Mouse (Mus musculus) layer of hippocampus, adult 9-10 months (tissue): ENCODE data around the gene Tll1.
"Not testable (repeated sequence)": the region's sequence is repeated elsewhere in the genome, so short reads cannot be mapped to it uniquely, and the experiment has no call there.

ENCODE experiments used
- DNase-seq: peaks from one replicate; pipeline ENCODE4 v3.0.0; 2022; ENCODE audit warnings: low spot score

The Tll1 gene

GRCm38 (mm10) chr8:64057571-64057970 is 148.5 kb downstream of the Tll1 start:
- DNase-seq = no peak

- no peak for DNase-seq
These were observed 157.5 kb downstream of the Tll1 start for GRCm38 (mm10) chr8:64048556-64048955.

DNA sequence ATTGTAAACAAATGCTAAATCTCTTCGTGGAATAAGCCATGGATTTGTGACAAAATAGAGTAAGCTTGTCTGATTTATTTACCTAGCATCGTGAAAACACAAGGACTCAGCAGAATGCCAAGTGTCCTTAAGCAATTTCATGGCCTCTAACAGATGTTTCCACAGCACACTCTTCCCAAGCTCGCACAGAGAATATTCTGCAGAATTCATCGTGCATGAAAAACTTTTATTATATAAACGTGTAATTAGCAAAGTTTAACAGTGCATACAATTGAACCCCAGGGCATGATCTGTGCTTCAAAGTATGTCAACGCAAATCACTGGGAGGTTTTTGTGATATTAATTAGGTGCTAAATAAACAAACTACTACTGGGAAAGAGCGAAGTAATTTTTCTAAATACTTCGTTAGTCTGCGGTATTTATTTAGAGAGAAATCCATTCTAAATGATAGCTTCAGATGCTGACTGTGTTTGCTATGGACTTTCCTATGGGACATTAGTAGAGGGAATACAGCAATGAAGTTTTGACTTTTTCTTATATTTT is 158.0 kb downstream of the Tll1 start:
- no peak for DNase-seq

GRCm38 (mm10) chr8:64041303-64041884 is 164.7 kb downstream of the Tll1 start:
- no peak for DNase-seq

DNA sequence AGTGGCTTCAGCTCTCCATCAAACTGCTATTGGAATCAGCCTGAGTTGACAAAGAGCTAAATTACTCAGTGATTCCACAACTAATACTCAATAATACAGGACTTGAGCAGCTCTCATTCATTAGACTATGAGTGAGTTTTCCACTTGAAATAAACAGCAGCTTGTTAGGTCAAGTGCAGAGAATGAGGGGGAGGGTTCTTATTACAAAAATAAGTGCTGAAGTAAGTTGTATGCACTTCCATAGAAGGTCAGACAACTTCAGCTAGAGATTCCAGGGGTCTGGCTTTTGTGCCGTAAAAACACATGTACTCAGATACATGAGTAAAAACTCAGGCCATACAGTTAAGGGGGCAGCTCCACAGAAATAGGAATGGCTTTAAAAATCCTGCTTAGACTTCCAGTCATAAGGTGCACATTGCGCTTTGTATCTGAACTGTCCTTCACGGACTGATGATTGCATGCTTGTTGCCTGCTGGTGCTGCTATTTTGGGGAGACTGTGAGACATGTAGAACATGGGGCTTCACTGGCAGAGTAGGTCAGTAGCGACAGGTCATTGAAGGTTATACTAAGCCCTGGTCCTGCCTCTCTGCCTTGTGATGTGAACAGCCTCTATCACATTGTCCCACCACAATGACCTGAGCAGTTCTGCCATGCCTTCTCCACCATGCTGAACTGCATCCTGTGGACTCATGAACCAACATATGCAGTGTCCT is 175.2 kb downstream of the Tll1 start:
- no peak for DNase-seq

DNA sequence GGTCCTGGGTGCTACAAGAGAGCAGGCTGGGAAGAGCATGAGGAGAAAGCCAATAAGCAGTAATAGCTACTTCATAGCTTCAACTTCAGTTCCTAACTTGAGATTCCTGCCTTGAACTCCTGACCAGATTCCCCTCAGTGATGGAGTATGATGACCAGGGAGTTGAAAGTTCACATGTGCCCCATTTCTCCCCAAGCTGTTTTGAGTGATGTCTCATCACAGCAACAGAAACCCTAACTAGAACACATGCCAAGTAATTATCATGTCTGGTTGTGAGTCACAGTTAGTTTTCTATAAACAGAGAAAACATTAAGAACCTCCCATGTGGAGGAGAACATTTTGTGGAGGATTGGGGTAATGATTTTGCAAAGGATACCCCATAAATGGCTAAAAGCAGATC is 176.0 kb downstream of the Tll1 start:
- no peak for DNase-seq

DNA sequence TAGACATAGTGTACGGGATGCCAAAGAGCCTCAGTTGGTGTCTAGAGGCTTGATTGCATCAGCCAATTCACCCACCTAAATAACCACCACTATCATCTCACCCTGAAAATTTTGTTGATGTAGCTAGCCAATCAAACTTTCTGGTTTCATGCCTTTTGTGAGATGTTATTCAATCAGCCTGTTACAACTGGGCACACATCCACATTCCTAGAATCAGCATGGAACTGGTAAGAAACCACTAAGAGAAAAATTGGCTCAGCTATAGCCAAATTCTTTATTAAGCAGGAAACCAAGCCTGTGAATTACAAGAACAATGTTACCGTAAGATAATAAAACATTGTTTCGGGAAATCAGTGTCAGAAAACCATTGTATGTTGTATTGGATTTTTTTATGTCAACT is 176.5 kb downstream of the Tll1 start:
- no peak for DNase-seq

GRCm38 (mm10) chr8:64024359-64024758 is 181.7 kb downstream of the Tll1 start:
- DNase-seq = no peak

DNA sequence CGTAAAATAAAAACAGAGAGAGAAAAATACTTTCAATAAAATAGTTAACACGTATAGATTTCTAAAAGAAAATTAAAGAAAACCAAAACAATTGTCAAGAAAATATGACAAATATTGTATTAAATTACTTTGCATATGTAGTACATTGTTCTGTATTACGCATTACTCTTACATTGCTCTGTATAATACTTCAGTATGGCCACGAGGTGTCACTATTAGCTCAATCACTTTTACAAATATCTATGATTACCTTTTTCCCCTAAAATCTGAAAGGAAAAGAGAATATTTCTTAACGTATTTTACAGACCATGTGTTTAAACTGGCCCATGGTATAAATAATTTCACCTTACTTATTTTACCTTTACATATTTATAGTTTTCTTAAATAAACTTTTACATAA is 182.5 kb downstream of the Tll1 start:
- DNase-seq = peak; percentile 8

DNA sequence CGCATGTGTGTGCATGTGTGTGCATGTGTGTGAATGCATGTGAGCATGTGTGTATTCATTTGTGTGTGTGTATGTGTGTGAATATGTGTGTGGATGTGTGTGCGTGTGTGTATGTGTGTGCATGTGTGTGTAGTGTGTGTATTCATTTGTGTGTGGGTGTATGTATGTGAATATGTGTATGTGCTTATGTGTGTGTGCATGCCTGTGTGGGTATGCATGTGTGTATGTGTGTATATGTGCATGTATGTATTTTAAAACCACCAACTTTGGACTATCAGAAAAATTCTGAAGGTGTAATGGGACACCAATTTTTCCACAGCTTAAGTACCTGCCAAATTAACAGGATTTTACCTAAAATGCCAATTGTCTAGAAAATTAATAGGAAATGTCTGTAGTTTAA is 183.0 kb downstream of the Tll1 start:
- DNase-seq = no peak

DNA sequence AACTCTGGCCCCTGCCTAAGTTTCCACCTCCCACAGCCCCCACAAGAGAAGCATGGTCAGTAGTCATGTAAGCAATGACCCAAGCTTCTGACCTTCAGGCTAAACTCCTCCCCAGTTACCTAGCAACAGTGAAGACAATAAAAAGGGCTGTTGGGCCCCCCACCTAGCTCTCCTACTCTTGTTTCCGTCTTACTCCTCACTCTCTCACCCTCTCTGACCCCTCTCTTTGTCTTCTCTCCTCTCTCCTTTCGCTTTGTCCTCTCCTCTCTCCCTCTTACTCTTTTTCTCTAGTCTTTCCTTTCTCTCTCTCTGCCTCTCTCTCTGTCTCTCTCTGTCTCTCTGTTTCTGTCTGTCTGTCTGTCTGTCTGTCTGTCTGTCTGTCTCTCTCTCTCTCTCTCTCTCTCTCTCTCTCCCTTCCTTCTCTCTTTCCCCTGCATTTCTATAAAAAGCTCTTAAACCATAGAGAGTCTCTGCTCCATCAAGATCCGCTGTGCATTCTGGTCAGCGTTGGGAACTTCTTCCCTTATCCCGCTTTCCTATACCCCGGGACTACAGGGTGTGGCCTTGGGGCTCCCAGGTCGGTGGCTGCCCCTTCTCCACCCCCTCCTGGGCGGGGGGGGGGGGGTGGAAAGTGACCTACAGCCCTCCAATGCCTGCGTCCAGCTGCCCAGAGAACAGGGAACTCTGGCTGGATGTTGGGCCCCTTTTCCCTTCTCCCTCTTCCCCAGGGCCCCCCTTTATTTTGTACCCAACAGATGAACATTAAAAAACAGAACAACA is 235.3 kb downstream of the Tll1 start:
- not testable (repeated sequence) for DNase-seq
